Mouse (Mus musculus) right cerebral cortex, postnatal 14 days (tissue): ENCODE data around the gene Rpp38.

Experiments
- DNase-seq: peaks from one replicate; pipeline ENCODE4 v3.0.0; 2022

Rpp38 gene

GRCm38 (mm10) chr2:3285181-3285530 is 47.3 kb downstream of the Rpp38 start:
- no peak for DNase-seq

GRCm38 (mm10) chr2:3284473-3285180 is 47.8 kb downstream of the Rpp38 start:
- DNase-seq = peak; percentile 68

GRCm38 (mm10) chr2:3283602-3284472 is 48.6 kb downstream of the Rpp38 start, which contains the start of gene Nmt2:
Nmt2 (plus strand) TSS chr2:3284212.
- peak; percentile 98 for DNase-seq

- DNase-seq = no peak
Observed at GRCm38 (mm10) chr2:3282866-3283601, 49.4 kb downstream of the Rpp38 start.

- DNase-seq = no peak
Observed at GRCm38 (mm10) chr2:3281311-3281710, 51.1 kb downstream of the Rpp38 start.
